Mouse (Mus musculus) limb, embryonic 14.5 days (tissue): ENCODE measurements around the gene Epor. TPM values are rescaled to one million over a fixed set of nuclear protein-coding genes. Genes with fewer than 3 reads are reported as not detected.

Experiments
- ATAC-seq: fragments of 200-750 bp; cut with Nextera tagmentation; 2 replicates; pipeline ENCODE4 v1.8.0; 2017; ENCODE audit warnings: low read depth, moderate number of reproducible peaks, moderate TSS enrichment; ENCODE audit not compliant: low FRiP score
- DNase-seq: peaks from one replicate; pipeline ENCODE4 v3.0.0-alpha.2; 2015; ENCODE audit warnings: low spot score
- H3K27ac ChIP-seq: fragments of 300-500 bp; sonication (generic); replicated peaks from 2 replicates; pipeline ENCODE4 v1.5.1; 2014; ENCODE audit warnings: low read depth, mild to moderate bottlenecking, low read length, moderate library complexity, mixed read lengths
- H3K27me3 ChIP-seq: fragments of 300-500 bp; sonication (generic); 2 replicates; pipeline ENCODE4 v1.6.1; 2014; ENCODE audit warnings: low read length, mixed read lengths; ENCODE audit not compliant: control insufficient read depth, insufficient read depth
- H3K36me3 ChIP-seq: fragments of 300-500 bp; sonication (generic); 2 replicates; pipeline ENCODE4 v1.6.1; 2014; ENCODE audit warnings: mild to moderate bottlenecking, low read length, moderate library complexity, mixed read lengths; ENCODE audit not compliant: control insufficient read depth, insufficient read depth
- H3K4me1 ChIP-seq: fragments of 300-500 bp; sonication (generic); 2 replicates; pipeline ENCODE4 v1.6.1; 2014; ENCODE audit warnings: antibody characterized with exemption, low read length, mixed read lengths; ENCODE audit not compliant: control insufficient read depth, insufficient read depth
- H3K4me2 ChIP-seq: fragments of 300-500 bp; sonication (generic); replicated peaks from 2 replicates; pipeline ENCODE4 v1.6.1; 2014; ENCODE audit warnings: low read depth, mild to moderate bottlenecking, low read length, moderate library complexity; ENCODE audit not compliant: severe bottlenecking
- H3K4me3 ChIP-seq: fragments of 300-500 bp; sonication (generic); replicated peaks from 2 replicates; pipeline ENCODE4 v1.5.1; 2014; ENCODE audit warnings: low read length
- H3K9ac ChIP-seq: fragments of 300-500 bp; sonication (generic); 2 replicates; pipeline ENCODE4 v1.6.1; 2014; ENCODE audit warnings: mild to moderate bottlenecking, low read depth, low read length, moderate library complexity; ENCODE audit not compliant: severe bottlenecking
- H3K9me3 ChIP-seq: fragments of 300-500 bp; sonication (generic); 2 replicates; pipeline ENCODE4 v1.6.1; 2016; ENCODE audit warnings: low read length; ENCODE audit not compliant: control insufficient read depth
- POLR2A ChIP-seq: fragments of 200-500 bp; IDR thresholded peaks from 2 replicates; pipeline ENCODE4 v1.8.0; 2012; ENCODE audit warnings: inconsistent platforms, mild to moderate bottlenecking, moderate library complexity, borderline replicate concordance; ENCODE audit not compliant: insufficient read depth, insufficient read length; ENCODE audit errors: extremely low read depth
- WGBS: fragments of 180-500 bp; shearing (Covaris S2); extraction: QIAGEN DNeasy Blood & Tissue Kit; methylation state at CpG from one replicate; pipeline ENCODE4 v1.1.7; 2014; 5-methylcytosine and 5-hydroxymethylcytosine counted together
- polyA plus RNA-seq, 2 experiments: library from polyadenylated mRNA; depleted of rRNA in 1 of 2; stranded (reverse) in 1 of 2; unstranded in 1 of 2; fragments of >200 nt; fragmentation: Nextera tagmentation in 1 of 2; extraction: Ambion mirVana in 1 of 2; gene quantifications; 2 replicates each; pipeline versions ENCODE4 v1.2.1 to v1.2.3; 2012 to 2014

The Epor gene
- polyA plus RNA-seq, 2 experiments, result 5.9 to 6.7 TPM

GRCm38 (mm10) chr9:21937711-21938175, 25.6 kb downstream of the Epor start:
- Histone ChIP-seq H3K4me3 (peak overlapping the region; percentile 58; the same call in 1 of the 2 replicates), H3K9ac (no peak overlapping the region), H3K9me3 (no peaks in the 10 kb centered on the region), H3K27ac (no peak overlapping the region), H3K27me3 (no peaks in the 10 kb centered on the region), H3K4me1 (peaks cover 3% of the 10 kb centered on the region; the same call in 1 of the 2 replicates), H3K4me2 (no peak overlapping the region), H3K36me3 (peaks cover 8% of the 10 kb centered on the region; the same call in 1 of the 2 replicates)
- DNase-seq (no peak), ATAC-seq (no peak)
- no peak for TF ChIP-seq POLR2A
- 84% methylated on average over 4 of the region's 4 CpGs for WGBS

GRCm38 (mm10) chr9:21936692-21937570, 26.4 kb downstream of the Epor start, which contains the start of gene Plppr2:
Gene Plppr2 (plus strand): TSS chr9:21937033.
- DNase-seq (peak; percentile 95), ATAC-seq (peak; percentile 97)
- H3K4me3 ChIP-seq, result peak within 1 kb of the TSS; percentile 58
- no peaks in the 10 kb centered on the region for H3K9me3 ChIP-seq
- H3K27me3 ChIP-seq, result no peaks in the 10 kb centered on the region
- WGBS, result 3% methylated on average over 43 of the region's 43 CpGs
- H3K9ac ChIP-seq, result peak within 1 kb of the TSS; percentile 59
- H3K4me2 ChIP-seq, result peak within 1 kb of the TSS; percentile 72
- H3K4me1 ChIP-seq, result peaks cover 3% of the 10 kb centered on the region; the same call in 1 of the 2 replicates
- H3K27ac ChIP-seq, result peak within 1 kb of the TSS; percentile 19; the same call in 1 of the 2 replicates
- peaks cover 8% of the 10 kb centered on the region; the same call in 1 of the 2 replicates for H3K36me3 ChIP-seq
- 0 out of 2 replicates have a peak, but pooled peaks have one; percentile 39 for TF ChIP-seq POLR2A

GRCm38 (mm10) chr9:21935466-21936131, 27.7 kb downstream of the Epor start:
- H3K4me1 ChIP-seq, result peaks cover 3% of the 10 kb centered on the region; the same call in 1 of the 2 replicates
- no peak overlapping the region for H3K27ac ChIP-seq
- no peak overlapping the region for H3K9ac ChIP-seq
- no peak overlapping the region for H3K4me3 ChIP-seq
- peak overlapping the region; percentile 72; the same call in 1 of the 2 replicates for H3K4me2 ChIP-seq
- H3K27me3 ChIP-seq, result no peaks in the 10 kb centered on the region
- ATAC-seq, result no peak
- H3K9me3 ChIP-seq, result no peaks in the 10 kb centered on the region
- no peak for TF ChIP-seq POLR2A
- WGBS, result 80% methylated on average over 7 of the region's 7 CpGs
- no peak for DNase-seq
- H3K36me3 ChIP-seq, result peaks cover 4% of the 10 kb centered on the region; the same call in 1 of the 2 replicates

- Histone ChIP-seq H3K27me3 (no peaks in the 10 kb centered on the region), H3K9ac (no peak overlapping the region), H3K4me1 (peaks cover 3% of the 10 kb centered on the region; the same call in 1 of the 2 replicates), H3K9me3 (no peaks in the 10 kb centered on the region), H3K27ac (no peak overlapping the region), H3K4me2 (no peak overlapping the region), H3K4me3 (no peak overlapping the region), H3K36me3 (no peaks in the 10 kb centered on the region)
- 85% methylated on average over 12 of the region's 12 CpGs for WGBS
- TF ChIP-seq POLR2A, result no peak
- ATAC-seq (no peak), DNase-seq (no peak)
Observed at GRCm38 (mm10) chr9:21934021-21934420, 29.3 kb downstream of the Epor start.
